Mouse (Mus musculus) heart, adult 2 months (tissue): ENCODE data around the gene Aes.

ENCODE experiments used
- CTCF ChIP-seq: fragments of 200-600 bp; IDR thresholded peaks from 2 replicates; pipeline ENCODE4 v1.8.1; 2022; ENCODE audit warnings: antibody characterized with exemption, mild to moderate bottlenecking, moderate library complexity
- EP300 ChIP-seq: fragments of 200-500 bp; IDR thresholded peaks from 2 replicates; pipeline ENCODE4 v1.6.1; 2011; ENCODE audit warnings: low read depth, low read length, control low read depth; ENCODE audit not compliant: insufficient read depth
- POLR2A ChIP-seq: fragments of 200-500 bp; IDR thresholded peaks from 2 replicates; pipeline ENCODE4 v1.6.1; 2011; ENCODE audit warnings: mild to moderate bottlenecking, low read depth, low read length, control low read depth; ENCODE audit not compliant: insufficient read depth

- no peak for TF ChIP-seq POLR2A
- no peak for TF ChIP-seq CTCF
- TF ChIP-seq EP300, result no peak
These were observed 32.6 kb downstream of the Aes start for GRCm38 (mm10) chr10:81591846-81592245.
